Mouse (Mus musculus) gastrocnemius, adult 18-20 months (tissue): ENCODE results near the gene Qsox2. TPM values are rescaled to one million over a fixed set of nuclear protein-coding genes. Genes with fewer than 3 reads are reported as not detected.

Source experiments
- DNase-seq: peaks from one replicate; pipeline ENCODE4 v3.0.0; 2021; ENCODE audit warnings: low spot score
- long read RNA-seq, 2 experiments: library from polyadenylated mRNA; stranded (forward); transcript quantifications; one replicate each; pipeline ENCODE4 v2.0.0; 2021
- total RNA-seq, 2 experiments: library from RNA; stranded (reverse); gene quantifications; 2 replicates each; pipeline ENCODE4 v1.2.3; 2021

Qsox2 gene
- 1 to 10 TPM; 3.5 to 3.8 TPM for total RNA-seq
- long read RNA-seq, experiment 1, partial matches to known transcripts, result 1 of 4 reads
- long read RNA-seq, experiment 1, other reads (novel, unspliced or antisense), result 2 of 4 reads
- long read RNA-seq, experiment 2, partial matches to known transcripts, result 4 of 5 reads
- long read RNA-seq, experiment 2, other reads (novel, unspliced or antisense), result 0 of 5 reads

DNA sequence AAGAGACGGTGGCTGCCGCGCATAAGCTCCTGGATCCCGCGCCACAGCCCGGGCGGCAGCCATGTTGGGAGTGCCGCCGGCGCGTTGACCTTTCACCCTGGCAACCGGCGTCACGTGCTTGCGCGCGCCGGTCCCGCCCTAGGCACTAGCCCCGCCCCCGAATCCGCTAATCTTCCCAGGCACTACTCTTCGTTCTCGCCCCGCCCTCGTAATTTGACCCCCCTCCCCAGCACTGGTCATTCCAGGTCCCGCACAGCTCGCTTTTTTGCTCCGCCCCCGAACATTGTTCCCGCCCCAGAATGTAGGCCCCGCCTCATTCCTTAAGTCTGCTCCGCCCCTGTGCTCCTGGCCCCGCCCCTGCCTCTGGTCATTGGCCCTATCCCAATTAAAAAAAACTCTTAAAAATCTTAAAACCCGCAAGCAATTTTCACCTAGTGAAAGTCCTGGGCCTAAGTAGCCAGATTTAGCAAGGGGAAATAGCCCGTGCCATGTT lies at the start of gene Qsox2:
Qsox2 (minus strand) TSS at position 236 of the 493 bp plus-strand sequence.
- DNase-seq, result peak; percentile 95

DNA sequence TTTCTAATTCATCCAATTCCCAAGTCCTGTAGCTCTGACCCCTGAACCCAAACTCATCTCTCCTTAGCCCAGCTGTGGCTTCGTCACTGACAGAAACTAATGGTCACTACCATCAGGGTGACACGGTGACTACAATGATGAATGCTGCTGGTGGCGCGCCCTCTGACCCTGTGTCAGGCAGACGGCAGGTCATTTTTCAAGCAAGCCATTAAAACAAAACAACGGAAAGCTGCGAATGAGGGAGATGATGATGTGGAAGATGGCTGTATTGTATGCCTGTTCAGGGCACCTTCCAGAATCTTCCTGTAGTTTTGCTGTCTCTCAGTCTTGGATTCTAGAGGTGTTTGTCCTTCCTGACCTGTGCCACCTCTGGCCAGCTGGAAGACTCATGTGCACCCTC lies 49.1 kb upstream of the Qsox2 start:
- DNase-seq, result no peak

DNA sequence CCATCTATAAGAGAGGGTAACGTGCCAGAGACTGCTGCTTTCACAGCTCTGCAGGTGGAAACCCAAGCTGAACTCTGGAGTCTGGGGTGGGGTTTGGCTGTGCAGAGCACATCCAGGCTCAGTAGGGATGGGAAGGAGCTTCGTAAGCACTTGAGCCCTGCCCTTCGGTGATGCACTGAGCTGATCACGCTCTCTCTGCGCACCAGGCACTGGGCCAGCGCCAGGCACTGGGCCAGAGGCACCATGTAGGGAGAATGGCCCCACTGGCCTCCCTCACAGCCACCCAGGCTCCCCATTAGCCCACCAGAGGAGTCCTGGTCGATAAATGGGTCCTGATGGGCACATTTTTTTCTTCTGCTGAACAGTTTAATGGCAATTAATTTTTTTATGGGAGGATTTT lies 48.5 kb upstream of the Qsox2 start:
- DNase-seq, result no peak

DNA sequence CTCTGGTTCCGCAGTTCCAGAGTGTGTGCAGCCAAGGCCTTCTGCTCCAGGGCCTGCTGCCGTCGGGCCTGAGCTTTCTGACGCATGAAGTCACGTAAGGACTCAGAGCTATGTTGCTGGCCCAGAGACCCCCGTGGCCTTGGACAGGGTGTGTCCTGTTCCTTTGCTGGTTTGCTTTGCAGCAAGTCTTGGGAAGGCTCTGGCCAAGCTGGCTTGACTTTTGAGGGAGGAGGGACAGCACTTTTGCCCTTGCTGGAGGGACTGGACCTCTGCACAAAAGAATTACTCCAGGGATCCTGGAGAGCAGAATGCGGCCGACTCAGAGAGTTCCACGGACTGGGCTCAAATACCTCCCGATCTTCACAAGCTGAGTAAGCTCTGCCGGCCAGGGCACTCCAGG lies 43.3 kb upstream of the Qsox2 start:
- no peak for DNase-seq

DNA sequence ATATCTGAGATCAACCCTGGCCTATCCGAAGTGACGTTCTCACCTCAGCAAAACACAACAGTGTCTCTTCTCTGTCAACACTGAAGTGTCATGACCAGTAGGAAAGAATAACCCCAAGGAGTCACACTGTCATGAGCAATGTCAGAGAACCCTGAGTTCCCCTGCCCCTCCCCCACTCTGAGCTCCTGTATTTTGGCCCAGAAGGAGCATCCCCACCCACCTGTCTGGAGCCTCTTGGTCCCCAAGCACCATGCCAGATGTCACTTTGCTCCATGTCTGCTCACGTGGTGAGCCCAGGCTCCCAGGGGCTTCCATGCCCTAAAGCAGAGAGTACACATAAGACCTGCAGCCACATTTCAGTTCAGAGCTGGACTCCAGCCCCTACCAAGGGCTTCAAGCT lies 42.4 kb upstream of the Qsox2 start:
- no peak for DNase-seq

DNA sequence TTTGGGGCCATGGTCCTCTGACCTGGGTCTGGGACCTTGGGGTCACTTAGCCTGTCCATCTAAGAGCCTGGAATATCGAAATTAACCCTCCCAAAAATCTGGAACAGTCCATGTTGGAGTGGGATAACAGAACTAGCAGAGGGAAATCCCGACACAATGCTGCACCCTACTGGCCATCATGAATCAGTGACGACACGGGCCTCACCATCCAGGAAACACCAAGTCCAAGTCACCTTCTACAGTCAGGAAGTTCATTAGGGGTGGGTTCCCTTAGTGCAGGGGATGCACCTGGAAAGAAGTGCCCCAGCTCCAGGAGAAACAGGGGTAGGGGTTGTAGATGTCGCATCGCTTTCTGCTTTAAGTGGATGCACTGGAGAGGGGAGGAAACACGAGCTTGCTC lies 36.3 kb upstream of the Qsox2 start:
- DNase-seq, result peak; percentile 48

DNA sequence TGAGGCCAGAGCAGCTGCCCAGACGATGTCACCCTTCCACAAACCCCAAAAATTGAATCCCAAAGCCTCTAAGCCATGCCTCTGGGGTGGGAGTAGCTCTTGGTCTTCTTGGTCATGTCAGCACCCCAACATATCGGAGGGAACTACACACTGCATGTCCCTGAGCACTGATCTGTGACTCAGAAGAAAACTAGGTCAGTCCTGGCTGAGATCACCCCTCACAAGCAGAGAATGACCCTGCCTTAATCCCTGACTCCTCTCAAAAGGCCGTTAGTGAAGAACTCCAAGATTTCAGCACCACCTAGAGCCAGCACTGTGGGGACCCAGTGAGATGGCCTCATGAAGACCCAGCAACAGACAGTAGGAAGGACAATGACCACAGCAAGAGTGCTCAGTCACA lies 30.9 kb upstream of the Qsox2 start:
- DNase-seq, result no peak

DNA sequence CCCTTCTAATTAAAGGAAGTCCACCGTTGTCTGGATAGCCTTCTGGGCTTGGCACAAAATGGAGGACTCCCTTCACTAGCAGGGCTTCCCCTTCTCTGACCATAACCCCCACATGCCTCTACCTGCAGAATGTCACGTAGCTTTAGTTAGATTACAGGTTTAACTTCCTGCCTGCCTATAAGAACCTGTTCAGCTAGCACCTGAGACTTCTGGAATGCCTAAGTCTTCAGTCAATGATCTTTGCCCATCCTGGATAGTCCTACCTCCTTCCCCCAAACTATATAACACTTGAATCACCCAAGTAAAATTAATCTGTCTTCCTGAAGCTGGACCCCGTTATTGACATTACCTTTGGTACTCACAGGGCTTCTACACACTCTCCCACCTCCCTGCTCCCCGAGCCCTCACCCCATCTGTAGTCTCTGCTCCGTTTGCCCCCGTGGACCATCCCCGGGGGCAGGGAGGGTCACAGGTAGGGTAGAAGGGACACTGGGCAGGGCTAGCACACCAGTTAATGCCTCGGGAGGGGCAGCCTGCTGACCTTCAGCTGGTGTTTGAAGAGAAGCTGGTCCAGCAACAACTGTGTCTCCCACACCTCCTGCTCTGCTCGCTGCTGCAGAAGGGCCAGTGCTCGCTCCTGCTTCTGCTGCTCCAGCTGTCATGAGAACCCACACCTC lies 28.9 kb upstream of the Qsox2 start:
- no peak for DNase-seq

DNA sequence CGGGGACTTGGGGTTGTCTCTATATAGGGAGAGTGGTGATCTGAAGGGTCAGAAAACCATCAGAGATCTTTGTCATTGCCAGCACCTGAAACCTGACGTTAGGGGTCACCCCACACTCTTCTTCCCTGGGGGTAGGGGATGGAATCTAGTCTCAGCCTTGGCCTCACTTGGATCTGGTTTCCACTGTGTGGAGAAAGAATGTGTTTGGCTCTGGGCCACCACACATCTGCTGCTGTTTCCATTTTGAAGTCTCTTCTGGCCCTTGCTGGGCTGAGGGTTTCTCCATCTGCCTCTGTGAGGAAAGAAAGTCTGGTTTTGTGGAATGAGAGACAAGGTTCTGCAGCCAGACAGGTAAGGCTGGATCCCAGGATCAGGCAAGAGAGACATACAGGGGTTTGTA lies 27.8 kb upstream of the Qsox2 start:
- DNase-seq, result no peak

DNA sequence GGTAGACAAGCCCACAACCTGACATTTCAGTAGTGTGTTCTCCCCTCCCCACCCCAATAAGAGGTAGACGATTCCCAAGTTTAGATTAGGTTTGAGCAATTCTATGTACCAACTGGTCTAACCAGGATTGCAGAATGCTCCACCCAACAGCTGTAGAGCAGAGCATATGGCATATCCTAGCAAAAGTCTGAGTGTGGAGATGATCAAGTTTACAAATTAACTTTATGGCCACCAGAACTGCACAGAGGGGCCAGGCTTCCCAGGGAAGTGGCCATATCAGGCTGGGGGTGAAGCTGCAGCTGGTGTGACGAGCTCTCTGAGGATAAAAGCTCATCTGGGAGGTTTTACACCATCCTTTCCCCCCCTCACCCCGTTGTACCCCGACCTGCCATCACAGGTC lies 27.3 kb upstream of the Qsox2 start:
- DNase-seq, result no peak

DNA sequence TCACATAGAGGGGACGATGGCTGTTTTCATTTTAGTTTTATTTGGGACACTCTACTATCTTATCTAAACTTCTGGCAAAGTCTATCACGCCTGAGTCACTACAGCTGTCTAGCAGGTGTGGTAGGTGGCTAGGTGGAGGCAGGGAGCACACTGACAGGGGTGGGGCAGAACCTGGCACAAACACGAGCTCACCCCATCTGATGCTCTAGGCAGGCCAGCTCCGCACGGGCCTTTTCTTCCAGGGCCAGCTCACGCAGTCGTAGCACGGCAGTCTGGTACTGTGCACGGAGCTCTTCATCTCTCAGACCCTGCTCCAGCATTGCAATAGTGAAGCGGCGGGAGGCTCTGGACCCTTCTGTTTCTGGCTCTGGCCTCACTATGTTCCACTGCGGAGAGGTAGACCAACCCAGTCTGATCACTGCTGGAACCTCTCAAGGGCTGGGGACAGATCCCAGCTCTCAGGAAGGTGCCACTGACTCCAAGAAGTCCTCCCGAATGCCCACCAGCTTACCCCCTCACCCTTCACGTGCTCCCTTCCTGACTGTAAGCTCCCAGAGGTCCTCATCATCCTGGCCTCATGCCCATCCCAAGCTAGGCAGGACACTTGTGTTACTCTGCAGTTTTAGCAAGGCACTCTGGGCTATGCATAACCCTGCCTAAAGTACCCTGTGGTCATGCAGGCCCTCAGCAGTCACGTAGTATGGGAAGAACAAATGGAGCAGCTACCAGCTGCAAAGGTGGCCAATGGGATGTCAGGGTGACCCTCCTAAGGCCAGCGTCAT lies 20.2 kb upstream of the Qsox2 start:
- DNase-seq, result no peak

DNA sequence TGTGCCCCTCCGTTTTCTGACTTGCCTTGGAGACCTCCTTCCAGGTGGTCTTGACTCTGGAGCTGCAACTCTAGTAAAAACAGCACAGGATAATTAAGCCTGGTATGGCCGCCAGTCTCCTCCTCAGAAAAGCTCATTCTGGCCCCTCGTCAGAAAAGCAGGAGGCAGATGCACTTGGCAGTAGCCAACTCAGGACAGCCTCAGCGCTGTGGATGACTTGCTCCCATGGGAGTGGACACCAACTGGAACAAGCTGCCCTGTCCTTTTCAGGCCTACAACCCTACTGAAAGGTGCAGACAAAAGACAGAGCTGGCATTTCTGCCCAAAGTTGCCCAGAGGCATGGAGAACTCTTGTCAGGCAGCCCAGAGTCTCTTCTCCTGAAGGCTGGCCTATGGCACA lies 17.5 kb upstream of the Qsox2 start:
- no peak for DNase-seq

DNA sequence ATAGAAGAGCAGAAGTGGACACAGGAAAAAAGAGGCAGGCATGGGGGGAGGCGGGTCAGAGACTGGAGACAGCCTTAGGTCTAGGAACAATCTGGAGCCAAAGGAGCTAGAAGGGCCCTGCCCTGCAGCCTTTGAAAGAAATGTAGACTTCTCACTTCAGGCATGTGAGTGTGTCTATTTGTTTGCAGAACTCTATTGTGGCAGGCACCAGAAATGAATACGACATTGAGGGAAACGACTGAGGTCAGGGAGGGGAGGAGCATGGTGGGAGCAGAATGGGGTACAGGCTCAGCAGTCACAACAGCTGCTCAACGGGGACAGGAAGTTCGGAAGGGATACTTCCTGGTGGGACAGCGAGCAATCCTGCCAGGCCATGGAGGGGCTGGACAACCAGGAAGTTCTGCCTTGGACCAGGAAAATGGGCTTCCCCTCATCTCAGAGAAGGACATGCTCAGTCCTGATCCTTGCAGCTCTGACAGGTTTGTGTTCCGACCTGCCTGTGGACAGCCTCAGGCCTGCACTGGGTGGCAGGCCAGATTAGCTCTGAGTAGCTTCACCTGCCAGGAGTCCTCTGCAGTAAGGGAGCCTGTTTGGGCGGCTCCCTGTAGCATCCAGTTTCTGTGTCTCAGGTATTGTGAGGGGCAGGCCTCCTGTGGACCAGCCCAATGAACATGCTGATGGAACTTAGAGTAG lies 15.3 kb upstream of the Qsox2 start:
- no peak for DNase-seq

DNA sequence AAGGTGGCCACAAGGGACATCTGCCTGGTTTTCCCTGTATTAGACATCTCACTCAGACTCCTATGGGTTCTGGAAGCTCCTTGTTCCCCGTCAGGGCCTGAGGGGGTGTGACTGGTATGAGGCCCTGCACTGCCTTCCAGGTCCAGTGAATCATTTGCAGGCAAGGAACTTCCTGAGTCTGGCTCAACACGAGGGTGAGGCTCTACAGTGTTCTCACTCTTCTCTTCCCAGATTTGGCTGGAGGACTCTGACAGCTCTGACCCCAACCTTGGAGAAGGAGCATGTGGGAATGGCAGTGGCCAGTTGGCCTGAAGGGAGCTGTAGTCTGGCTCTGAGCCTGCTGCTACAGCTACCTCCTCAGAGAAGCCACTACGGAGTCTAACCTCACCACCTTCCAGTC lies 10.2 kb upstream of the Qsox2 start:
- DNase-seq, result peak; percentile 13

DNA sequence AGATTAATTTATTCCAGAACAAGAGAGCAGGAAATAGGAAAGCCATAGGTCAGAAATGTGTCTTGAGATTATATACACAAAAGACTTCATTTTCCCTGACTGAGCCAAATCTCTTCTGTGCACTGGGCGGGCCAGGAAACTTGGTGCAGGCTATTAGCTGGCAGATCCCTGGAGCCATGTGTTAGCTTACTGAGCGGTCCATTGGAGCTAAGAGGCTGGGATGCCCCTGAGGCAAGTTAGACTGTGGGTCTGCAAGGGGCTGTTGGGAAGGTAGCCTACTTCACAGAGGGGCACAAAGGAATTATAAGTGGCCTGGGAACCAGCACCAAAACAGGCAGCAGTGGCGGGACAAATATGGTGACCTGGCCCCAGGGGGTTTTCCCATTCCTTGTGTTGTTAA lies 3.5 kb upstream of the Qsox2 start:
- no peak for DNase-seq

DNA sequence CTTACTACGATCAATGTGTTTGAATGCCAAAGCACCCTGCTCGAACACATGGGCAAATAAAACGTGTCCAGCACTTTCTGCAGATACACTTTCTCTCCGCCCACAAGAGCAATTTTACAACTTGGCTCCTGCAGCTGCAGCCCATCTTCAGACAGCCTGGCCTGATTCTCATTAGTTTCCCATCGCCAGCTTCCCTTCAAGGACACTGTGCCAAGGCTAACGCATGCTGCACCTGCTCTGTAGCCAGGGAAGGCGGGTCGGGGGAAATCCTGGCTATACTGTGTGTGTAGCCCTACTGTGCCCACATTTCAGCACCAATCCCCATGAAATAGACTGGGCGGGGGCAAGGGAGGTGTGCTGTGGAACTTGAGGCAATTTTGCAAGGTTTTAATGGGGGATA lies 3.0 kb upstream of the Qsox2 start:
- no peak for DNase-seq

DNA sequence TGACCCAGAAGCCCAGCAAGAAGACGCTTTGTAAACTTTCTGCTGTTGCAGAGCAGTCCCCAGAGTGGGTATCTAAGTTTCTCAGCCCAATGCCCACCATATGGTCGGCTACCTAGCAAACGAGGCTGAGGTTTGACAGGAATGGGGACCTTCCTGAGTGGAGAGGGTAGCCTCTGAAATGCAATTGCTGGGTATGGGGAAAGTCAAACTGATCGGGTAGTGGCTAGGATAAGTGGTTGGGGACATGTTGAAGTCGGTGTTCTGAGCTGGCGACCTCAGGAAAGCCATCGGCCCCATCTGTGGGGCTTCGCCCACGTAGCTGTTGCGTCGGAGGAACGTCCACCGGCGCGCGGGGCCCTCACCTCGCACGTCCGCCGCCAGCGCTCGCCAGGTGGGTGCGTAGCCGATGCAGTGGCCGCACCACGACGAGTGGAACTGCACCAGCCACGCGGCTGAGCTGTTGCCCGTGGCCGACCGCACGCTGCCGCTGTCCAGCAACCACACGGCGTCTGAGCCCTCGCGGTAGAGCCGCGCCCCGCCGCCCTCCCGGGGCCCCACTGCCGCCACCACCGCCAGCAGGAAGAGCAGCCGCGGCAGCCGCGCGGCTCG lies 540 bp downstream of the Qsox2 start:
- no peak for DNase-seq

DNA sequence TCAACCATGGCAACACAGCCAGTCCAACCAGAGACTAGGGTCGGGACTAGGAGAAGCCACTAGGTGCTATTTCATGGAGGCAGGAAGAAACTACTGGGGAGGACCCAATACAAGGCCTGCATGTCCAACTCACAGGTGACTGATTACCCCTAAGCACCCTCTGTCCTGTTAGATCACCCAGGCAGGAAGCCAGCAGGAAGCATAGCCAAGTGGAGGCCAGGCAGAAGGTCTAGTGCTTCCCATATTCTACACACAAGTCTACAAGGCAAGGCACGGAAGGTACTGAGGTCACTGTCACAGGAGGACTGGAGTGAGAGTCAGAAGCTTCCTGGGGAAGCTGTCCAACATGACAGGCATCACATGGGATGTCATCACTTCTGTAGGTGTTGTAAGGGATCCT lies 2.6 kb downstream of the Qsox2 start:
- DNase-seq, result no peak

DNA sequence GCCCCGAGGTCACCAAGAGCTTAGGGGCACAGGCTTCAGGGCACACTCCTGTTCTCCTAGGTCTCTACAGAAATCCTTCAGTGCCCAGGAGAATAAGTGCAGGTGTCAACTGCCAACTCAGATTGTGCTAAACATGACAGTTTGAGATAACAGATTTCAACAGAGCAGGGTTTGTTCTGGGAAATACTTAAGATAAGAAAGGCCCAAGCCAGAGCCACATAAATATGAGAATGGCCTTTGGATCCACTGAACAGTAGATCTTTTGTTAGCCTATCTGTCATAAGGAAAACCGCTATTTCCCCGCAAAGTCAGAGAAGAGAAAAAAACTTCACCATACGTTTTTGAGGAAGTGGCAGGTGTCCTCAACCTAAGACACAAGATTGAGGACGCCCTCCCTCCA lies 3.1 kb downstream of the Qsox2 start:
- DNase-seq, result no peak

DNA sequence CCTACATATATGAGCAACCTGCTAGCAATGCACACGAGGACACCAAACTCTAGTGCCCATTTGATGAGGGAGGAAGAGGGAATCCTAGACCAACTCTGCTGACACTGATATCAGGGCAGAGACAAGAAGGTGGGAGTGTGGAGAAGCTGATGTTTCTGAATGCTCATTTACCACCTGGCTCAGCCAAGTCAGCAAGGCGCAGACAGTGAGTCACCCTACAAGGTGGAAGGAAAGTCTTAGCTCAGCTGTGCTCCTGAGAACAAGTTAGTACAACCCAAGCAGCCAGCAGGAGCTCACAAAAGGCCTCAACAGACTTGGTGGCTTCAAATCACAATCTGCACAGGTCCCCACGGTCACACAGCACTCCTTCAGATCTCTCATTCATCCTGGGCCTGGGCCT lies 6.0 kb downstream of the Qsox2 start:
- no peak for DNase-seq

DNA sequence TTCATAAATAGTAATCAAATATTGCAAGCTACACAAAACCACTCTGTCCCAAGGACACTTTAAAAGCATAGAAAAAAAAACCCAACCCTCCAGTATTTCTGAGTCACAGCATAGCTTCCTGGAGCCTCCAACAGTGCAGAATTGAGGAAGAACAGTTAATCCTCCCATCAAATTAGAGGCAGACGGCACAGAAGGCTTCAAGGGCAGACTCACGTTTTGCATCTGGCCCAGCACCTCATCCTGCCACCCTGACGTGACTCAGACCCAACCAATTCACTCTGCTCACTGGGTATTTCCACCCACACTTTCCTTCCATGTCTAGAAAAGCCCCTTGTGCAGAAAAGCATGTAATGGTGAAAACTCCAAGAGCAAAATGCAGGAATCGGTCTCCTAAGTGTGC lies 7.1 kb downstream of the Qsox2 start:
- DNase-seq, result no peak

DNA sequence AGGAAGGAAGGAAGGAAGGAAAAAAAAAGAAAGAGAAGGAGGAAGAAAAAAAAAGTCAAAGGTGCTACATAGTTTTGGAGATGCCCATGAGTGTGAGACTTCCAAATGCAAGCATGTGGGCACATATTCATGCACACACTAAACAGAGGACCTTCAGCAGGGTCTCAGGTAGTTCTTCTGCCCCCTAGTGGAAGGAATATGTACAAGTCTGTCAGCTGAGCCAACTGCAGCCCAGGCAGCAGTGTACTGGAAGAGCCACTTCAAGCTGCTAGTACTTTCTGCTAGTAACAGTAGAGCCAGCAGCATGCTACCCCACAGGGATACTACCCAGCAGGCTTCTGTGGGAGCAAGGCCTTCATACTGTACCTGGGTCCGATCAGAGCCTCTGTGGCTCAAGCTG lies 9.5 kb downstream of the Qsox2 start:
- peak; percentile 46 for DNase-seq
